Mouse (Mus musculus): ENCODE data around the gene Plxnd1. TPM values are rescaled to one million over a fixed set of nuclear protein-coding genes. Genes with fewer than 3 reads are reported as not detected.

Gene Plxnd1
- total RNA-seq, 1 experiment from 2014 or later = 17.6 TPM

GRCm38 (mm10) chr6:115987096-115987747 is 7.6 kb downstream of the Plxnd1 start:
- 0 out of 2 replicates have a peak, but pooled peaks have one; percentile 9 for ATAC-seq (replicated peaks; ENCODE audit: insufficient number of reproducible peaks, low FRiP score, low TSS enrichment, poor library complexity, severe bottlenecking)

GRCm38 (mm10) chr6:115986472-115987095 is 8.2 kb downstream of the Plxnd1 start:
- no peak for ATAC-seq (replicated peaks; ENCODE audit: insufficient number of reproducible peaks, low FRiP score, low TSS enrichment, poor library complexity, severe bottlenecking)

GRCm38 (mm10) chr6:115985622-115986021 is 9.2 kb downstream of the Plxnd1 start:
- ATAC-seq (replicated peaks; ENCODE audit: insufficient number of reproducible peaks, low FRiP score, low TSS enrichment, poor library complexity, severe bottlenecking) = no peak

- ATAC-seq (replicated peaks; ENCODE audit: insufficient number of reproducible peaks, low FRiP score, low TSS enrichment, poor library complexity, severe bottlenecking) = no peak
These were observed 10.2 kb downstream of the Plxnd1 start for GRCm38 (mm10) chr6:115984580-115984979.

GRCm38 (mm10) chr6:115983306-115984038 is 11.3 kb downstream of the Plxnd1 start:
- no peak for ATAC-seq (replicated peaks; ENCODE audit: insufficient number of reproducible peaks, low FRiP score, low TSS enrichment, poor library complexity, severe bottlenecking)

- ATAC-seq (replicated peaks; ENCODE audit: insufficient number of reproducible peaks, low FRiP score, low TSS enrichment, poor library complexity, severe bottlenecking) = no peak
These were observed 11.9 kb downstream of the Plxnd1 start for GRCm38 (mm10) chr6:115982889-115983288.

- no peak for ATAC-seq (replicated peaks; ENCODE audit: insufficient number of reproducible peaks, low FRiP score, low TSS enrichment, poor library complexity, severe bottlenecking)
These were observed 16.2 kb downstream of the Plxnd1 start for GRCm38 (mm10) chr6:115978596-115978995.

- no peak for ATAC-seq (replicated peaks; ENCODE audit: insufficient number of reproducible peaks, low FRiP score, low TSS enrichment, poor library complexity, severe bottlenecking)
These were observed 17.0 kb downstream of the Plxnd1 start for GRCm38 (mm10) chr6:115977810-115978209.

GRCm38 (mm10) chr6:115975606-115976005 is 19.2 kb downstream of the Plxnd1 start:
- no peak for ATAC-seq (replicated peaks; ENCODE audit: insufficient number of reproducible peaks, low FRiP score, low TSS enrichment, poor library complexity, severe bottlenecking)

- no peak for ATAC-seq (replicated peaks; ENCODE audit: insufficient number of reproducible peaks, low FRiP score, low TSS enrichment, poor library complexity, severe bottlenecking)
These were observed 20.7 kb downstream of the Plxnd1 start for GRCm38 (mm10) chr6:115973881-115974662.

GRCm38 (mm10) chr6:115973139-115973875 is 21.5 kb downstream of the Plxnd1 start:
- no peak for ATAC-seq (replicated peaks; ENCODE audit: insufficient number of reproducible peaks, low FRiP score, low TSS enrichment, poor library complexity, severe bottlenecking)

GRCm38 (mm10) chr6:115972083-115972764 is 22.6 kb downstream of the Plxnd1 start:
- ATAC-seq (replicated peaks; ENCODE audit: insufficient number of reproducible peaks, low FRiP score, low TSS enrichment, poor library complexity, severe bottlenecking) = no peak

- no peak for ATAC-seq (replicated peaks; ENCODE audit: insufficient number of reproducible peaks, low FRiP score, low TSS enrichment, poor library complexity, severe bottlenecking)
These were observed 23.3 kb downstream of the Plxnd1 start for GRCm38 (mm10) chr6:115971273-115972060.

- peak; percentile 42 for ATAC-seq (replicated peaks; ENCODE audit: insufficient number of reproducible peaks, low FRiP score, low TSS enrichment, poor library complexity, severe bottlenecking)
These were observed 24.9 kb downstream of the Plxnd1 start for GRCm38 (mm10) chr6:115969952-115970351.

- no peak for ATAC-seq (replicated peaks; ENCODE audit: insufficient number of reproducible peaks, low FRiP score, low TSS enrichment, poor library complexity, severe bottlenecking)
These were observed 25.7 kb downstream of the Plxnd1 start for GRCm38 (mm10) chr6:115969103-115969502.

- ATAC-seq (replicated peaks; ENCODE audit: insufficient number of reproducible peaks, low FRiP score, low TSS enrichment, poor library complexity, severe bottlenecking) = no peak
These were observed 26.1 kb downstream of the Plxnd1 start for GRCm38 (mm10) chr6:115968700-115969099.

- ATAC-seq (replicated peaks; ENCODE audit: insufficient number of reproducible peaks, low FRiP score, low TSS enrichment, poor library complexity, severe bottlenecking) = no peak
These were observed 26.7 kb downstream of the Plxnd1 start for GRCm38 (mm10) chr6:115968086-115968485.

Measured in monocyte, adult 5-6 weeks (primary cell).